Mouse (Mus musculus) heart, postnatal 0 days (tissue): ENCODE measurements at regions not wholly inside any gene's neighbourhood (a gene's known extent, or its start where the extent isn't known, plus 50 kb on each side); places are given as distances from the start of the nearest gene placed in this dataset.

Source experiments
- CTCF ChIP-seq: IDR thresholded peaks from 2 replicates; pipeline ENCODE4 v1.5.1; 2016; ENCODE audit warnings: antibody characterized with exemption, control low read depth, low read depth
- EP300 ChIP-seq: IDR thresholded peaks from 2 replicates; pipeline ENCODE4 v1.6.1; 2016; ENCODE audit warnings: antibody characterized with exemption, low read depth

GRCm38 (mm10) chr11:63684228-63684980, 237.7 kb downstream of the Hs3st3b1 start:
- TF ChIP-seq EP300 (no peak), CTCF (no peak)
